Mouse (Mus musculus): Measurements from ENCODE around the gene Nrde2.

DNA sequence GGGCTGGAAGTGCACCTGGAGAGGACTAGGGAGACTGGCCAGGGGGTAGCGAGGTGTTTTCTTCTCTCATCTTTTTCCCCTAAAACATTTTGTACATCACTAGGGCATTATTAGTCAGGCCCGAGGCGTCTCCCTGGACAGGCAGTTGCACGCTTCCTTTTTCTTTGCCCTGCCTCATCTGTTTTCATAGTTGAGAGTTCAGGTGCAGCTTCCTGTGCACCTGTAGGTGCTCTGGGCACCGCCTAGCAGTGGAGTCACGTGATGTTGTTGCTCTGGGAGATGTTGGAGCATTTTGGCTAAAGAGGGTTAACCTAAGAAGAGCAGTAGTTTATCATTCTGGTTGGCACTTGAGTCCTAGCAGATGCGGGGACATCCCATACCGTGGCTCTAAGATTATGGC is 45.7 kb upstream of the Nrde2 start:
- TF ChIP-seq POLR2A (IDR thresholded peaks at IDR 0.05; ENCODE audit: control insufficient read depth, low read depth, low read length): no peak
- no peak for TF ChIP-seq CTCF (IDR thresholded peaks at IDR 0.05; ENCODE audit: control insufficient read depth, insufficient read depth, insufficient replicate concordance, low read depth, low read length)

All from testis, adult 2 months (tissue).